Mouse (Mus musculus) liver, adult 2 months (tissue): ENCODE results near the gene Zfp658.

ENCODE experiments used
- CTCF ChIP-seq: fragments of 200-500 bp; IDR thresholded peaks from 2 replicates; pipeline ENCODE4 v1.5.1; 2011; ENCODE audit warnings: low read depth, low read length, control low read depth
- POLR2A ChIP-seq: fragments of 200-500 bp; IDR thresholded peaks from 2 replicates; pipeline ENCODE4 v1.6.1; 2011; ENCODE audit warnings: low read length, control low read depth; ENCODE audit not compliant: insufficient read depth; ENCODE audit errors: extremely low read depth

- TF ChIP-seq POLR2A: no peak
- no peak for TF ChIP-seq CTCF
Observed at GRCm38 (mm10) chr7:43562651-43563070, 605 bp downstream of the Zfp658 start.
